Mouse (Mus musculus) neural tube, embryonic 14.5 days (tissue): ENCODE results near the gene Hoxa6. TPM values are rescaled to one million over a fixed set of nuclear protein-coding genes. Genes with fewer than 3 reads are reported as not detected.

Experiments
- ATAC-seq: fragments of 200-750 bp; cut with Nextera tagmentation; 2 replicates; pipeline ENCODE4 v1.8.0; 2017; ENCODE audit warnings: low read depth, mild to moderate bottlenecking, moderate TSS enrichment, moderate library complexity
- H3K27ac ChIP-seq: fragments of 300-500 bp; sonication (generic); 2 replicates; pipeline ENCODE4 v1.5.1; 2014; ENCODE audit warnings: low read depth, mild to moderate bottlenecking, control low read depth, low read length, moderate library complexity, mixed read lengths
- H3K27me3 ChIP-seq: fragments of 300-500 bp; sonication (generic); 2 replicates; pipeline ENCODE4 v1.6.1; 2014; ENCODE audit warnings: low read length; ENCODE audit not compliant: control insufficient read depth, insufficient read depth
- H3K36me3 ChIP-seq: fragments of 300-500 bp; sonication (generic); 2 replicates; pipeline ENCODE4 v1.6.1; 2014; ENCODE audit warnings: low read length, mixed read lengths; ENCODE audit not compliant: control insufficient read depth, insufficient read depth
- H3K4me1 ChIP-seq: fragments of 300-500 bp; sonication (generic); 2 replicates; pipeline ENCODE4 v1.6.1; 2014; ENCODE audit warnings: low read length; ENCODE audit not compliant: control insufficient read depth, insufficient read depth
- H3K4me2 ChIP-seq: fragments of 300-500 bp; sonication (generic); 2 replicates; pipeline ENCODE4 v1.6.1; 2014; ENCODE audit warnings: mild to moderate bottlenecking, low read depth, low read length, control low read depth
- H3K4me3 ChIP-seq: fragments of 300-500 bp; sonication (generic); 2 replicates; pipeline ENCODE4 v1.5.1; 2014; ENCODE audit warnings: low read depth, low read length, control low read depth, mixed read lengths
- H3K9ac ChIP-seq: fragments of 300-500 bp; sonication (generic); replicated peaks from 2 replicates; pipeline ENCODE4 v1.6.1; 2014; ENCODE audit warnings: low read depth, mild to moderate bottlenecking, control low read depth, low read length, mixed read lengths
- H3K9me3 ChIP-seq: fragments of 300-500 bp; sonication (generic); 2 replicates; pipeline ENCODE4 v1.6.1; 2016; ENCODE audit warnings: low read length; ENCODE audit not compliant: control insufficient read depth
- WGBS: fragments of 180-500 bp; shearing (Covaris S2); extraction: QIAGEN DNeasy Blood & Tissue Kit; methylation state at CpG from one replicate; pipeline ENCODE4 v1.1.7; 2014; 5-methylcytosine and 5-hydroxymethylcytosine counted together
- polyA plus RNA-seq: library from polyadenylated mRNA; unstranded; fragments of >200 nt; fragmentation: Nextera tagmentation; extraction: Ambion mirVana; gene quantifications from 2 replicates; pipeline ENCODE4 v1.2.1, GENCODE M21; 2014

The Hoxa6 gene
- polyA plus RNA-seq = 10.1 and 15.7 TPM in 2 replicates

DNA sequence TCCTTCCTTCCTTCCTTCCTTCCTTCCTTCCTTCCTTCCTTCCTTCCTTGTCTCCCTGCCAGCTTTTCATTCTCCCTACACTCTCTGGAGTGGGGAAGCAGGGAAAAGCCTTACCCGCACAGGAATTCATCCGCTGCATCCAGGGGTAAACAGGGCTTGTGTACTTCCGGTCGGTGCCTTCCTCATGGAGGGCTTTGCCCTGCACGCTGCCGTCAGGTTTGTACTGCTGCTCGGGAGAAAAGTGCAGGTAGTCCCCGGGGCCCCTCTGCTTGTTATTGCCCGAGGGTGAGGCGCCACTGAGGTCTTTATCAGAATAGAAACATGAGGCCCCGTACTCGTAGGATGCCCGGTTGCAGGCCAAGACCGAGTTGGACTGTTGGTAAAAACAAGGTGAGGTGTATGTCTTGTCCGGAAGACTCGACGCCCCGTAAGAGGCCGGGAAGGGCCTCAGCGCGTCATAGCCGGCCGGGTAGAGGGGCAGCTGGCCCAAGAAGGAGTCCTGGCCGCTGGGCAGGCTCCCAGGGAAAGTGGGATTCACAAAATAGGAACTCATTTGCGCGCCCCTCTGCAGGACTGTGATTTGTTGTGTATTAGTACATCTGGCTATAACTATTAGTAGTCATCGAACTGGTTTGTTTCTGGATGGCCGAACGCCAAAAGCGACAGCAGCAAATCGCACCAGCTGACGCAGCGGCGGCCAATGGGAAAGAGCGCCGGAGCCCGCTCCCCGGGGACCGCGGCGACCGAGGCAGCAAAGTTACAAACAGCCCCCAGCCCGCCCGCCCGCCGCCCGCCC is at the start of gene Hoxa6:
TSS of gene Hoxa6 (minus strand) at position 651 of the 796 bp plus-strand sequence.
- Histone ChIP-seq H3K27me3 (no peaks in the 10 kb centered on the region), H3K27ac (peak within 1 kb of the TSS; percentile 92), H3K4me2 (peak within 1 kb of the TSS; percentile 99), H3K36me3 (peaks cover 27% of the 10 kb centered on the region), H3K4me1 (peaks cover 57% of the 10 kb centered on the region), H3K9ac (peak within 1 kb of the TSS; percentile 98), H3K4me3 (peak within 1 kb of the TSS; percentile 88), H3K9me3 (no peaks in the 10 kb centered on the region)
- ATAC-seq = peak; percentile 35
- under 1% methylated on average over 46 of the region's 47 CpGs for WGBS

DNA sequence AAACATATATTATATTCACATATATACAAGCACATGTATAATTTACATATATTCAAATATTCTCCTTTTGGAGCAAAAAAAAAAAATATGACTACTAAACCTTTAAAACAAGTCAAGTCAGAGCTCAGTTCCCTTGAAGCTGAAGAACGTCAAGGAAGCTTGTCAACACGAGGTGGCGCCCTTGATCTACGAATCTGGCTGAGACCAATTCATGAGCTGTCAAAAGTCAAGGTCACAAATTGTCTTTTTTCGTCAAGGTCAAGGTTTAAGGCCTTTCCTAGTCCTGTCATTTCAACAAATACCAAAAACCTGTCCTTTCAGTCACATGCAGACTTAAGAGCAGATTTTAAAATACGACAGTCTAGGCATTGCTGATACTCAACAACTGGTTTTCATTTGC is 48.4 kb upstream of the Hoxa6 start:
- under 1% methylated on average over 6 of the region's 6 CpGs for WGBS
- Histone ChIP-seq H3K27me3 (peaks cover 36% of the 10 kb centered on the region), H3K36me3 (no peaks in the 10 kb centered on the region), H3K4me1 (0 out of 2 replicates have a peak, but pooled peaks cover 4% of the 10 kb centered on the region), H3K4me3 (no peak overlapping the region), H3K9ac (no peak overlapping the region), H3K27ac (no peak overlapping the region), H3K4me2 (no peak overlapping the region), H3K9me3 (no peaks in the 10 kb centered on the region)
- no peak for ATAC-seq

DNA sequence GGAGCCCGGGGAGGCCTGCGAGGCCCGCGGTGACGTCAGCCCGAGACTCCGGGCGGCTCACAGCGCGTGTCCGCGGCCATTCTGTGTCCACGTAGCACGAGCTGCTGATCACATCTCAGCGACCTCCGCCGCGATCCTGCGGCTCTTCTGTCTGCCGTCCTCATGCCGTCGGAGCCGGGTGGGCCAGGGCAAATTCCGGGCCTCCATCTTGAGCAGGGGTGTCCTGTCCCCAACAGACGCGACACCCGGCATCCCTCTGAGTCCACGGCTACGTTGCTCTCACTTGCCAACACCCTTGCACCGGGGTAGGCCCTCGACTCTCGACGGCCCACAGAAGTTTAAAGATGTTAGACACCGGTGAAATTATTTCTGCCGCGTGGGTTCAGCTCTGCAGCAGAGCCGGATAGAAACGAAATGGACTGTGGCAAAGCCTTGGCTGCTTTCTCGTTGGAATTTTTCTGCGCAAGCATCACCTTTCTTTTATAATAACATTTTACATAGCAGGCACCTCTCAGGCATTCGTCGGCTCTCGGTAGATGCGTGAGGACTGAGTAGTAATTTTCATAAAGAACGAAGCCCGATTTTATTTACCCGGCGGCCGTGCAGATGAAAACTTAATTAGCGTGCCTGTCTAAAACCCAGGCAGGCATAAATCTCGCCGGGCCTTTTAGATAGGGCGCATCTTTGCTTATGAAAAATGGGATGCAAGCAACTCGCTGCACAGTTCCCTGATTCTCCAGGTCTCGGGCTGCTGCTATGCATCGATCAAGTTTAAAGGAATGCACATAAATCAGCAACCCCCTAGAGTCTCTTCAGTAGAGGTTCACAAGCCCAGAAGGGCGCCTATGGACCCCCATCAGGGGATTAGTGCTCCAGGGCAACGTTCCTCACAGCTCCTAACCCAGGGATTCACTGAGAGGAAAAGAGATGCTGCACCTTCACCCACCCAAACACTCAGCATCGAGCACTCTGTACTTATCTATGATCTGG is 45.3 kb upstream of the Hoxa6 start:
- WGBS = under 1% methylated on average over 59 of the region's 59 CpGs
- peaks cover 47% of the 10 kb centered on the region for H3K27me3 ChIP-seq
- H3K4me1 ChIP-seq = no peaks in the 10 kb centered on the region
- H3K27ac ChIP-seq = peak overlapping the region; percentile 67; the same call in 1 of the 2 replicates
- ATAC-seq = 0 out of 2 replicates have a peak, but pooled peaks have one; percentile 40
- H3K4me3 ChIP-seq = peak overlapping the region; percentile 9; the same call in 1 of the 2 replicates
- H3K36me3 ChIP-seq = no peaks in the 10 kb centered on the region
- H3K9ac ChIP-seq = no peak overlapping the region
- peak overlapping the region; percentile 23; the same call in 1 of the 2 replicates for H3K4me2 ChIP-seq
- H3K9me3 ChIP-seq = no peaks in the 10 kb centered on the region

DNA sequence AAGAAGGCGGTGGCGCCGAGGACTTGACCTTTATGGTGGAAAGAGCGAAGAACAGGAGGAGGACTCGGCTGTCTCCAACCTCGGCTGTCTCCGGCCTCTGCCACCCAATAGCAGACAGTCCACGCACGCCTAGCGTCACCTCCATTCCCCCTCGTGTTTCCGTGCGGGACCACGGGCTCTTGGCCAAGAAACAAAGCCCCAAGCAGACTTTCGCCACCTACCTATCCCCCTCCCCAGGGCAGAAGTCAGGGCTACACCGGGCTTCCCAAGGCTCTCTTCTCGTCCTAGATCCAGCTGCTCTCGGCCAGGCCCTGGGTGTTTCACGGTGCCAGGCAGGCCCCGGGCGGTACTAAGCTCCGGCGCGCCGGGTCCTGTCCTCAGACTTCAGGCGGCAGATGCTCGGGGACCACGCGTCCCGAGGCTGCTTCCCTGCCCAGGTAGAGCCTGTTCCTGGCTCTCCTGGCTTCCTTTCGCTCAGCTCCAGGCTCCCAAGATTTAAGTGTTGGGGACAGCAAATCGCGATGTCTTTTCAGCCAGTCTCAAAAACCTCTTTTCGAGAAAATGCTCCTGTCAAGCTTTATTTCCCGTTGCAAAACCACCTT is 44.4 kb upstream of the Hoxa6 start:
- Histone ChIP-seq H3K36me3 (no peaks in the 10 kb centered on the region), H3K4me2 (peak overlapping the region; percentile 23; the same call in 1 of the 2 replicates), H3K4me1 (no peaks in the 10 kb centered on the region), H3K27me3 (peaks cover 41% of the 10 kb centered on the region), H3K9me3 (no peaks in the 10 kb centered on the region), H3K27ac (peak overlapping the region; percentile 67; the same call in 1 of the 2 replicates), H3K9ac (no peak overlapping the region), H3K4me3 (peak overlapping the region; percentile 9; the same call in 1 of the 2 replicates)
- ATAC-seq = 0 out of 2 replicates have a peak, but pooled peaks have one; percentile 29
- WGBS = 1% methylated on average over 35 of the region's 35 CpGs

DNA sequence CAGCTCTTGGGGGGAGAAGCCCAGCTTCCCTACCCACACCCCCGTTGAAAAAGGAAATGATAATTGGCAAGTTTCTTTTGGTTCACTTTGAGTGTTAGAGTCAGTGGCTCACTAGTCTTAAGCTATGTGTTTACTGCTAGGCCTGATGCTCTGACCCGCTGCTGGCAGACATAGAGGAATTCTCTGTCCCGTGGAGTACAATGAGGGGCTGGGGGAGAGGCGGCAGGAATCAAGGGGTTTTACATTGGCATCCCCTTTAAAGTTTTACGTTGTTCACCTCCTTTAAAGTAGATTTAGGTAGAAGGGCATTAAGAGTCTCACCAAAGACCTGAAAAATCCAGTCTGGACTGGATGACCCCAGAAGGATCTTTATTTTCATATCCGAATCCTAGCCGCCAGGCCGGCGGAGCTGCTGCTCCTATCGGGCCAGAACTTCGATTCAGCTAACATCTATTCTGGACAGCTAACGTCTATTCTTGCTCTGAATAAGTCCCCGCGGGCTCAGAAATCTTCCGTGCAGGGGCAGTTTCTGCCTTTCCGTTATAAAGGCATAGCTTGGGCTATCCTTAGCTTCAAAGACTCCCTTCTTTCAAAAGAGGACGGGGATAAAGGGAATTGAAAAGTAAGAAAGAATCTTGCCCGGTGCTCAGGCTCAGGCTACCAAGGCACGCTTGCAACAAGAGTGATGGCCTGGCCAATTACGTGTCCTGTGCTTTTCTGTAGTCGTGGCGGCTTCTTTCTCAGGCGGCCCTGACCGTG is 43.7 kb upstream of the Hoxa6 start:
- Histone ChIP-seq H3K27me3 (peaks cover 37% of the 10 kb centered on the region), H3K4me3 (no peak overlapping the region; the same call in 1 of the 2 replicates), H3K4me1 (no peaks in the 10 kb centered on the region), H3K4me2 (peak overlapping the region; percentile 23; the same call in 1 of the 2 replicates), H3K9ac (no peak overlapping the region), H3K9me3 (no peaks in the 10 kb centered on the region), H3K36me3 (no peaks in the 10 kb centered on the region), H3K27ac (no peak overlapping the region)
- ATAC-seq = no peak
- WGBS = 5% methylated on average over 24 of the region's 24 CpGs

DNA sequence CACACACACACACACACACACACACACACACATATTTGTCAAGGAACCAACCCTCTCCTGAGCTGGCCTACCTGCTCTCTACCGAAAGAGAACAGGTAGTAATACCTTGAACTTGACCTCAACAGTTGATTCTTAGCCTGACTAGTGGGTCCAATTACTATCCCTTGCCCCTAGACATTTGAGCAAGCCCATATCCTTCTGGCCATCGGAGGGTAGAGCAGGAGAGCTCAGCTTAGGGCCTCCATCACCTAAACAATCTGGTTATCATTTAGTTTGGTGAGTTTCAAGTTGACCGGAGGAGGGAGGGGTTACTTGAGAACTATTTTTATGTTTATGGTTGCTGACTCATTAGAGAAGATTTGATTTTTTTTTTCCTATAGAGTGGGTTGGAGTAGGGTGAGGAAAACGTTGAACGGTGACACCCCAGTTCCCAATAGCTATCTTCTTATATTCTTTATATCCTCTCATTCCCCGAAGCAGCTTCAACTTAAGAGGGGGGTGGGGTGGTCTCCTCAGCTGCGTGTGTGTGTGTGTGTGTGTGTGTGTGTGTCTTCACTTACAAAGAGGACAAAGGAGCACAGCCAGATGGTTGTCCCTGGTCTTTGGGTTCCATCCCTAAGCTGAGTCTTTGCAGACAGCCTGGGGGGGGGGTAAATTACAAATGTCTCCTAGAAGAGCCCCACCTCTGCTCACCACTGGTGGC is 42.8 kb upstream of the Hoxa6 start:
- no peak overlapping the region for H3K9ac ChIP-seq
- 7% methylated on average over 7 of the region's 7 CpGs for WGBS
- no peak for ATAC-seq
- H3K9me3 ChIP-seq = no peaks in the 10 kb centered on the region
- no peak overlapping the region for H3K4me3 ChIP-seq
- H3K27me3 ChIP-seq = peaks cover 35% of the 10 kb centered on the region
- no peaks in the 10 kb centered on the region for H3K36me3 ChIP-seq
- no peaks in the 10 kb centered on the region for H3K4me1 ChIP-seq
- no peak overlapping the region for H3K27ac ChIP-seq
- no peak overlapping the region; the same call in 1 of the 2 replicates for H3K4me2 ChIP-seq

DNA sequence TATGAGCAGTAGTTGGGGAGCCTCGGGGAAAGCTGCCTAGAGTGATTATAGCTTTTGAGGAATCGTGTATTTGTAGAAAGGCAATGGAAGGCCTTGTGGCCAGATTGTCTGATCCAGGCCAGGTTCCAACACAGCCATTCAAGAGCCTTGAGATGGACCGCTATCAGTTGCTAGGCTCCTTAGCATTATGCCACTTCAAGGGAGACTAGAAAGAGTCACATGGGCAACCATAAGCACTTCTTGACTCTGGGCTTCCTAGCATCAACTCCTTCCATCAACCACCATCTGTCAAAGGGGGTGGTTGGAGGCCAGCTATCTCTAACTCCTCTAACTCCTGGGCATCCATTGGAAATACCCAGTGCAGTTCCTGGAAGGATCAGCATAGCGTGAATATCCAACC is 41.3 kb upstream of the Hoxa6 start:
- Histone ChIP-seq H3K4me3 (peak overlapping the region; percentile 7; the same call in 1 of the 2 replicates), H3K27ac (peak overlapping the region; percentile 12; the same call in 1 of the 2 replicates), H3K27me3 (peaks cover 34% of the 10 kb centered on the region), H3K4me2 (peak overlapping the region; percentile 36), H3K9me3 (no peaks in the 10 kb centered on the region), H3K9ac (no peak overlapping the region), H3K4me1 (no peaks in the 10 kb centered on the region), H3K36me3 (no peaks in the 10 kb centered on the region)
- WGBS = 6% methylated on average over 4 of the region's 4 CpGs
- ATAC-seq = no peak
